Mouse (Mus musculus): ENCODE measurements around the gene Pald1.

Gene Pald1

DNA sequence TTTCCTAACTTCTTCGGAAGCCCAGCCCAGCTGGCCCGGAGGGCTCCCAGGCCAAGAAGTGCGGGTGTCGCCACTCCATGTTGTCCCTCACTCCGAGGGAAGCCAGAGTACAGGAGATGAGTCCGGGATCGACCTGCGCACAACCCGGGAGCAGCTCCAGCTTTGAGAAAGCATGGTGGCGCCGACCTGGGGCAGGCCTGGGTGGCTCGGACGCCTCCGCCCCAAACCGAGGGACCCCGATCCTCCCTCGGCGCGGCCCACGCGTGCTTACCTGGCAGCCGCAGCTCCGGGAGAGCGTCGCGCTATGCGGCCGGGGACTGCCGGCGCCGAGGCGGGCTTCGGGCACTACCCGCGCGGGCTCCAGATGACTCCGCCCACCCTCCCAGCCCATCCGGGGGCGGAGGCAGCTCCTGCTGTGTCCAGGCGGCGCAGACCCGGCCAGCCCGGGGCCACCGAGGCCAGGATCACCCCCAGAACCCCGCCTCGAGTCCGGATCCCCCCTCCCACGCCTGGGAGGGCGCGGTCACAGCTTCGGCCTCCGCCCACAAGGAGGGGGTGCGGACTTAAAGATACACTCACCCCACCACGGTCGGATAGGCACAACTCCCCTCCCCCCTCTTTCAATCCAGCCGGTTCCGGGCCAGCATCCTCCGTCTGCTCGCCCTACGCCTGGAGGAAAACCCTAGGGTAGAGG is at the start of gene Pald1:
Pald1 (minus strand) TSS at position 510 of the 694 bp plus-strand sequence.
- DNase-seq = peak; percentile 84

DNA sequence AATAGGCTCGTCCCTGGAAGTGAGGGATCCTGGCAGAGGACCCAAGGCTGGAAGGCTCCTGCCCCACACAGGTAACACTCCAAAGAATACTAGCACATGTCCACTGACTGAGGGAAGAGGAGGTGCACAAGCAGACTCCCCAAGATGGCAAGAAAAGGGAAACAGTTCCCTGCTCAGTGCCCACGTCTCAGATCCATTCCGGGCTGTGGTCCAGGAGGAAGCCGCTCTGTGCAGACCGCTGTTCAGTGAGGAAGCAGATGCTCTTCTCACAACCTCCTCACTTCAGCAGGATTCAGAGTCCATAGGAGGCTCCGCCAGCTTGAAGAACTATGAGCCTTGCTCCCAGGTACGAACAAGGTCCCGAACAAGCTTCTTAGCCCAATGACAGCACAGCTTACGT is 48.0 kb upstream of the Pald1 start:
- DNase-seq = peak; percentile 75

DNA sequence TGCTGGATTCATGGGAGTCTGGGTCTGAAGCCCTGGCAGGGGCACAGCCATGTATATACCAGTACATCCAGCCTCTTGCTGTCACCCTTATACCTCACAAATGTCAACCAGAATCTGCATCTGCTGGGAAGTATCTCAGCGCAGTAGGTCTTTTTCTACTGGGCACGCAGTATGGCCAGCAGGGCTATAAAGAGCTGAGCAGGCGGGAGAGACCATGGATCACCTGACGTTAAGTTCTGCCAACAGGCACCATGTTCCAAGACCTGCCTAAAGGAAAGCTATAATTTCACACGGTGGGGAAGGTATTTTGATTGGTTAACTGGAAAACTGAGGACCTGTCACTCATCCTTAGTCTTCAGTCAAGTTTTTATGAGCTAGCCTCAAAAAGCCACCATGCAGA is 45.7 kb upstream of the Pald1 start:
- DNase-seq = no peak

DNA sequence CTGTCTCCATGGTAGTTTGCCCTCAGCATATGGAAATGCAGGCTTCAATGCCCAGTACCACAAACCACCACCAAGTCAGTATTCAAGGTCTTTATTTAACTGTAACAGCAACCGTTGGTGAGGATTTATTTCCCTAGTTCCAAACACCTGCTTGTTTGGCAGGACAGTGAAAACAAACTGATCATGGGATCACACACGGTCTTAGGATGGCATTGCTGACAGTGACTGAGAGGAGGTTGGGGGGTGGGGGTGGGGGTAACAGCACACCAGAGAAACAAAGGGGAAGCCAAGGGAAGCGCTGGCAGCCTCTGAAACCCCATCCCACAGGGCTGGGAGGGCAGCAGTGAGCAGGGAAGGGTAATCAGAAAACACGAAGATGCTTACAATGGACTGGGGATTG is 45.1 kb upstream of the Pald1 start:
- DNase-seq = no peak

DNA sequence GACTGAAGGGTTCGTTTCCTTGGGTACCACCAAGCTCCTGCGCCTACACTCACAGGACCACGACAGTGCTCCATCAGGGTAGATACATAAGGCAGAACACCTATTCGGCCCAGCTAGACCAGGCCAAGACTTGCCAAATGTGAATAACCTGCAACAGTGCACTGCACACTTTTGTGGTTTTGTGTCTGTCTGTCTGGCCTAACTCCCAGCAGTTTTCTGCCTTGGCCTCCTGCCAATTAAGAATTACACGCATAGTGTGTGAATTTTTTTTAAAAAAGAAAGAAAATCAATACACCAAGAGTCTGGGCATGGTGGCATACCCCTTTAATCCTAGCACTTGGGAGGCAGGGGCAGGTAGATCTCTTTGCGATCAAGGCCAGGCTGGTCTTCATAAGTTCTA is 44.6 kb upstream of the Pald1 start:
- no peak for DNase-seq

DNA sequence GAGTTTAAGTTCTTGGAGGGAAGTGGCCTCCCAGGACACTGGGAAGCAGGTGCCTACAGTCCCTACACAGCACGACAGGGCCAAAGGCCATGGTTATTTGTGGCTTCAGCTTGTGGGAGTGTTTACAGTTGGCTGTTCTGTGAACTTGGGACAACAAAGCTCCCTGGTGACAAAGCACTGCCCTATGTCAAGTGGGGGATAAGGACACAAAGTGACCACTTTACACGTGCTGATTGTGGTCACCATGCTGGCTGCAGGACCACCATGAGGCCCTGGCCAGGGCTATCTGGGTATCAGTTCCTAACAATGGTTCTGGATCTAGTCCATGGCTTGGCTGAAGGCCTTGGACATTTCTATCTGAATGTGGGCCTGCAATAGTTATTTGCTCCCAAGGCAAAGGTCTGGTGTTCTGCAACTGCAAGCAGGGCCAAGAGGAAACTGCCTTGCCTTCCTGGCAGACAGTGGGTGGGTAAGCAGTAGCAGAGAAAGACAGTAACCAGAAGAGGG is 43.0 kb upstream of the Pald1 start:
- DNase-seq = no peak

DNA sequence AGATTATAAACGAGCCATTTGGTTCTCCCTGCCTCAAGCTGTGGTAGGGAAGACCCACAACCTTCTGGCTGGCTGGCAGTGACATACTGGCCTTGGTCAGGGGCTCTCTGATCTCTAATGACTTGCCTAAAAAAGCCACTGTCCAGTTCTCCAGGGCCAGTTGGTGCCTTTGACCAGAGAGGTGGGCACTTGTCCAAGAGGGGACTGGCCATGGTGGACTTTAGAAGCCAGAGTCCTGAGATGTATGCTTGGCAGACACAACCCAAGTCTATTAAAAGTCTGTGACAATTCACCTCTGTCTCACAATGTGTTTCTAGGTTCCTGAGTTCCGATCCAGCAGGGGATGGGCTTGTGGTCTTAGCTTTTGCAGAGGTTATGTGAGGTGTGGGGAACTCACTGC is 41.7 kb upstream of the Pald1 start:
- DNase-seq = no peak

DNA sequence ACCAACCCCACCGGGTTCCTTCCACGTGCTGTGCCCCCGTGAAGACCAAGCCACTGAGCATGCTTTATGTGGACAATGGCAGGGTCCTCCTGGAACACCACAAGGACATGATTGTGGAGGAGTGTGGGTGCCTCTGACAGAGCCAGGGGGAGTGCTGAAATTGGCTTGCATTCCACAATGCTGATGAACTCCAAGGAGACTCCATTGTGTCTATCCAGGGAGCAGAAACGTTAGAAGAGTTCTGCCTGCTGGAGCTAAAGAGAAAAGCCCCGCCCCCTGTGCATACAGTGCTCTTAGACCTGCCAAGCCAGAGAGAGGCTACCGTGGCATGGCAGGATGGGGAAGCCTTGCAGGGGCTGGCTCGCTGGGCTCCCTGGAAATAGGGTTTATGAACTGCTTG is 41.2 kb upstream of the Pald1 start:
- DNase-seq = no peak

DNA sequence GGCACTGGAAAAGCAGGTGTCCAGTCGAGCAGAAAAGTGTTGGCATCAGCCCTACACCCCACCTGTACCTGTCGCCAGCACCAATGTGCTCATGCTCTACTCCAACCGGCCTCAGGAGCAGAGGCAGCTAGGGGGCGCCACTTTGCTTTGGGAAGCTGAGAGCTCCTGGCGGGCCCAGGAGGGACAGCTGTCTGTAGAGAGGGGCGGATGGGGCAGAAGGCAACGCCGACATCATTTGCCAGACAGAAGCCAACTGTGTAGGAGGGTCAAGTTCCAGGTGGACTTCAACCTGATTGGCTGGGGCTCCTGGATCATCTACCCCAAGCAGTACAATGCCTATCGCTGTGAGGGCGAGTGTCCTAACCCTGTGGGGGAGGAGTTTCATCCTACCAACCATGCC is 40.0 kb upstream of the Pald1 start:
- no peak for DNase-seq

DNA sequence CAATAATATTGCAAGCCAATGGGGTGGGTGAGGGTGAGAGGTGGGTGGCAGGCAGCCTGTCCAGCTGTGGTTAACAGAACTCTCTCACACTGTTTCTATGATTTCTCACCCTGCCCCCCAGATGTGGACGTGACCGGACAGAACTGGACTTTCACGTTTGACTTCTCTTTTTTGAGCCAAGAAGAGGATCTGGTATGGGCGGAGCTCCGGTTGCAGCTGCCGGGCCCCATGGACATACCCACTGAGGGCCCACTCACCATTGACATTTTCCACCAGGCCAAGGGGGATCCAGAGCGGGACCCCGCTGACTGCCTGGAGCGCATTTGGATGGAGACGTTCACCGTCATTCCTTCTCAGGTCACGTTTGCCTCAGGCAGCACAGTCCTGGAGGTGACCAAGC is 39.5 kb upstream of the Pald1 start:
- DNase-seq = no peak

DNA sequence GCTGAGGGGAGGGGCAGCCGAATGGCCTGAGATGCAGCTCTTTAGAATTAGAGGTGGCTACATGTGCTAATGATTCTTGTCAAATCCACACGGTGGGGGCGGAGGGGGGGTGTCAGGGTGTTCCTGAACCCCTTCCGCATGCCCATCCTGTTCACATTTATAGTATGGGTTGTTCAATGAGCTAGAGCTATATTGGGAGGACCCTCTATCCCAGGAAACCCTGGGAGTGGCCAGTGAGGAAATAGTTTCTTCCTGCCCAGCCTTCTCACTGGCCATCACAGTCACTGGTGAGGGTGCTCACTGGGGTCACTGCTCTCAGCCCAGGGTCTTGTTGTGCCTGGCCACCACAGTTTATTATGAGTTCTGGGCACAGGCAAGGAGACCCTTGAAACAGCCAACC is 36.7 kb upstream of the Pald1 start:
- DNase-seq = no peak

DNA sequence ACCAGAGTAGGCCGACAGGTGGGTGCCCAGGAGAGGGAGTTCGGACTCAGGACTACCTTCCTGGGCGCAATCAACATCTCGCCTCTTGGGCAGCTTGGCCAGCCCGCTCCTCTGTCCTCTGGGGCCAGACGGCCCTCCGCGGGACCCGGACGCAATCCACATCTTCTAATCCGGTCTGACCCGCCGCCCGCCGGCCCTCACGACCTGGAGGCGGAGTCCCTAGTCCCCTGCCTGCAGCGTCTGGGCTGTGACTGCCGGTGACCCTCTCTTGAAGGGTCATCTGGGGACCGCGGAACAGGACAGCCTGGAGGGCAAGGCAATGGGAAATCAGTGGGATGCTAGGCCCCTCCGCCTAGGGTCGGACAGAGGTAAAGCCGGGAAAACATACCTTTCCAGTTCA is 35.8 kb upstream of the Pald1 start:
- no peak for DNase-seq

DNA sequence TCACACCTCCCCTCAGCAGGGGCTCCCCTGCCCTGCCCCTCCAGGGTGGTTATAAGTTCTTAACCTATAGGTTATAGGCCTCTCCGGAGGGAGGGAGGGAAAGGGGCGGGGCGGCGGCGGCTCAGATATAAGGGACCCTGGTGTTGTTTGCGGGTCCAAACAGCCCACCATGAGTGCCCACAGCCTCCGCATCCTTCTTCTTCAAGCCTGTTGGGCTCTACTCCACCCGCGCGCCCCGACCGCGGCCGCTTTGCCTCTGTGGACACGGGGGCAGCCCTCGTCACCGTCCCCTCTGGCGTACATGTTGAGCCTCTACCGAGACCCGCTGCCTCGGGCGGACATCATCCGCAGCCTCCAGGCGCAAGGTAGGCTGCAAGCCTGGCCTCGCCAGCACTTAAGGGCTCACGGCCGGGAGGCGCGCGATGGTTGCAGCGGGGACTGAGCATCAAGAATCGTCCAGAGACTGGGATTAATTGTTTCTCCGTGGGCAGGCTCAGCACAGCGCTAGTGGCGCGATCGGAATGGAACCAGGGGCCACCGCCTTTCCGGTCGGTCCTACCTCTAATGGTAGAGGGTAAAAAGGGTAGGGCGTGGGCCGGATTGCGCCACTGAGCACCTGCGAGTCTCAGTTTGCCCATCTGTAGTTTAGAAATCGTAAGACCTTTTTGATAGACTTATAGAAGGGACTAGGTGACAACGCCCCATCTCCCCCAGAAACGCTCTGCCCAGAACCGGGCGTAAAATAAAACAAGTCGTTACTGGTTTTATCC is 35.0 kb upstream of the Pald1 start:
- no peak for DNase-seq

DNA sequence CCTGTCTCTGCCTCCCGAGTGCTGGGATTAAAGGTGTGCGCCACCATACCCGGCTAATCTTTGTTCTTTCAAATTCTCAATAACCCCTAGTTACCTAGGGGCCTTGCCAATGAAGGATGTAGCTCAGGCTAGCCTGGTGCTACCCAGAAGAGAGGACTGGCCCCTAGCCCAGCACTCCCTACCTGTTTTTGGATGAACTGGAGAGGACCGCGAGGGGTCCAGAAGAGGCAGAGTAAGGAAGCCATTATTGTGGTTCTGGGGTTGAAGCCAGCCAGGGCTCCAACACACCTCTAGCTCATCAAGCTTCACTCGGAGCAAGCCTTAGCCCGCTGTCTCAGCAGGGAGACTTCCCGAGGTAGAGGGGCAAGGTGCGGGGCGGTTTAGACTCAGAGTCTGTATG is 34.3 kb upstream of the Pald1 start, which contains the start of gene Nodal:
Nodal (plus strand) TSS at position 301 of the 400 bp plus-strand sequence.
- DNase-seq = no peak

DNA sequence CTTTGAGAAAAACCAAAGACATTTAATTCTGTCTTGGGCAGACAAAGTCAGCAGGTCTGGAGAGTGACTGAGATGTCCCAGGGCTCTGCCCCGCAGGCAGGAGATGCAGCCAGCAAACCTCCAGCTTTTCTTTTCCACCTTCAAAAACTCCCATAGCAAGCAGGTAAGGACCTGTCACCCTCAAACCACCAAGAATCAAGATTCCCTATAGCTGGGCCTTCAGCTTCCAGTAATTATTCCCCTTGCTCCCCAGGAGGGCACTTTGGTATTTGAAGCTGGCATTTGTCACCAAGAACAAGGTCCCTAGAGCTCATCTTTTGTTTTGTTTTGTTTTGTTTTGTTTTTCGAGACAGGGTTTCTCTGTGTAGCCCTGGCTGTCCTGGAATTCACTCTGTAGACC is 33.7 kb upstream of the Pald1 start:
- no peak for DNase-seq

DNA sequence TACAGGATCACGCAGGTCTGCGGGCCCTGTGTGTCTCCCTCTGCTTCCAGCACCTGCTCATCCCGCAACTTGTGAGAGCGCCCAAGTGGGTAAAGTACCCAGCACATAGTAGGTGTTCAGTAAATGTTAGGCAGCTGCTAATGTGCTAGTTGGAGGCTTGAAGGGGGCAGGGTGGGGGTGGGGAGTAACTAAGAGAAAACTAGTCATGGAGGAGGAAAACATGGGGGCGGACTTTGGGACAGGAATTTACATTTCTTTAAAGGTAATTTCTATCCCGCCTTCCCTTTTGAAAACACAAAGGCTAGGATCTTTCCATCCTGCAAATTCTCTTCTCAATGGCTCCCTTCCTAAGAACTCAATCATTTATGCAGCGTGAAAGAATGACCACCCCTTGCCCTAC is 33.2 kb upstream of the Pald1 start:
- no peak for DNase-seq

DNA sequence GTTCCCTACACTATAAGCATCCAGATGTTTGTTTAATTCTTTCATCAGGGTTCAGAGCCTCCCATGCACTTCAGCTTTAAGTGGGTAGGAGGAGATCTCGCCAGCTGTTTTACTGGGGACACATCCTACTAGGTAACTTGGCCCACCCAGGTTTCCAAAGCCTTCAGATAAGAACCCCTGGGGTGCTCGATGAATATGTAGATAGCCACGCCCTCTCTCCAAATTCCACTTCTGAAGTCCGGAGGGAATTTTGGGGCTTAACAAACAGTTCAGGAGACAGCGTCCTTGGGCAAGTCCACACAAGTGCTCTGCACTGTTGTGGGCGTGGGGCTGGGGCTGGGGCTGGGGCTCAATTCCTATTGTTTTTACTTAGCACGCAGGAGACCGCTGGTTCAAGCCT is 32.6 kb upstream of the Pald1 start:
- no peak for DNase-seq

DNA sequence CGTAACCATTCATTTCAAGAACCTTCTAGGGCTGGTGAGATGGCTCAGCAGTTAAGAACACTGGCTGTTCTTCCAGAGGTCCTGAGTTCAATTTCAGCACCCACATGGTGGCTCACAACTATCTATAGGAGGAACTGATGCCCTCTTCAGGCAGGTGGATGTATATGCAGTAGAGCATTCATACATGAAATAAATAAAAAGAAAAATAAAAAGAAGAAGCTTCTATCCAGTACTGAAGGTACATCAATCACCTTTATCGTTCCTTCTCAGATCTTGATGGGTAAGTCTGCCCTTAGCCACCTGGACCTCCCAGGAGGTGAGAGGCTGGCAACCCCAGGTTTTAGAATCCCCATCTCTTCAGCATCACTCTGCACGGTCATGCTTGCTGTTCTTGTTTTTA is 31.9 kb upstream of the Pald1 start:
- DNase-seq = no peak

DNA sequence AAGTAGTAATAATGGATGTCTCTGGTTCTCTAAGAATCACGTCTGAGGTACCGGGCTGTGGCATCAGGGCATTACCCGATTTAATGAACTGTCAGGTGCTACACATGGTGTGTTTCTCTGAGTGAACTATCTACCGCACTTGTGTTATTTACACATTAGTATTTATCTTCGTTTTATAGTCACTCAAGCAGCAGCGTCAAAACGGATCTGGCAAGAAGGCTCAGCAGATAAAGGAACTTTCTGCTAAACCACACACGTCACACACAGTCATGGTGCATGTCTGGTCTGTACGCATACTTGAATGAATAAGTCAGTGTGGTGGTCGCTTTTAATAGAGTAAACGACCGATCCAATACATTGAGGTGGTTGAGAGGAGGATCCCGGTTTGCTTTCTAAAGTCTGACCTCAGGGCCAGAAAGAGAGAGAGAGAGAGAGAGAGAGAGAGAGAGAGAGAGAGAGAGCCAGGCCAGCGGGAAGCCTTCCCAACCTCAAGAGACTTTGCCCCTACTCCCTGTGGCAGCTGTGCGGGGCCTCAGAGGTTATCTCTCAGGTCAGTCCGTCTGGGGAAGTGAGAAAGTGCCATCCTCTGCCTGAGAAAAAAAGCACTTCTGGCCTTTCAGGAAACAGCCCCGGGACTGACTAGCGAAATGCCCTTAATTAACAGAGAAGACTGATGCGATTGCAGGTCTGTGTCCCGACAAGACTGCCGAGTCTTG is 29.7 kb upstream of the Pald1 start:
- no peak for DNase-seq

DNA sequence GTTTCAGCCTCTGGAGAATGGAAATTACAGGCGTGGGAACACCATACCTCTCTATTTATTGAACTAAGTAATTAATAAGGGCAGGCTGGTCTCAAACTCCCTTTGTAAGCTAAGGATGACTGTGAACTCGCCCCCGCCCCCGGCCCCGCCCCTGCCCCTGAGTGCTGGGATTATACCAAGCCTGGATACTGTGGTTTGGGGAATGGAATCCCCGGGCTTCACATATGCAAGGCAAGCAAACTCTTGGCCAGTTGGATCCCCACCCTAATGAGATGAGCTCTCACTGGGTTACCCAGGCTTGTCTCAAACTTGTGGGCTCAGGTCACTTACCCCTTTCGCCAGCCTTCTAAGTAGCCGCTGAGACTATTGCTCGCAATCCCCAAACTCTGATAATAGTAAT is 26.9 kb upstream of the Pald1 start:
- no peak for DNase-seq

DNA sequence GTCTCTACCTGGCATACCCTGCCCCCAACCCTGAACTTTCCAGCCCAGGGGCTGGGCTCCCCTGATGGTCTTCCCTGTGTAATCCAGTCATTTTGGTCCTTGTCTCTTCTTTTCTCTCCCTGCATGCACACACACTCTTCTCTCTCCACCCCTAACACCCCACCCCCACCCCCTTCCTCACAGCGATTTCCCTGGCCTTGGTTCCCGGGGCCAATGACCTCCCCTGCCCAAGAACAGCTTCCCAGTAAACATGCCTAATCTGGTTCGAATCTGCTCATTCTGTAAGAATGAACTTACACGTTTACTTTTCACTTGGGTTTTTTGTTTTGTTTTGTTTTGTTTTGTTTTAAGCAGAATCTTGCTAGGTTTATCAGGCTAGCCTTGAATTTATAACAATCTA is 26.4 kb upstream of the Pald1 start:
- no peak for DNase-seq

DNA sequence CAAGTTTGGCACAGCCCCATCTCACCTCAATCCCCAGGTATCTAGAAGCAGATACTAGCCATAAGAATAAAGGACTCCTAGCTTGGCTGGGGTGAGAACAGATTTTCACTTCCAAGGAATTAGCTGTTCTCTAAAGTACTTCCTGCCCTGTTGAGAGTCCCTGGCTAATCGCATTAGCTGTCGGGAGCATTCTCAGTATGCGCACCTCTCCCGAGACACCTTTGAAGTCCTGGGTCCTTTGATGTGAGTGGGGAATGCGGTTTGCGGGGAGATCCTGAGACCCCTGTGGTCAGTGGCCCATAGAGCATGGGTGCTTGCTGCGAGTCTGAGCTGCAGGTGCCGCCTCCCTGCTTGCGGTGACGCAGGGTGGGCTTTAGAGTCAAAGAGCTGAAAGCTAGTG is 22.6 kb upstream of the Pald1 start:
- DNase-seq = no peak

DNA sequence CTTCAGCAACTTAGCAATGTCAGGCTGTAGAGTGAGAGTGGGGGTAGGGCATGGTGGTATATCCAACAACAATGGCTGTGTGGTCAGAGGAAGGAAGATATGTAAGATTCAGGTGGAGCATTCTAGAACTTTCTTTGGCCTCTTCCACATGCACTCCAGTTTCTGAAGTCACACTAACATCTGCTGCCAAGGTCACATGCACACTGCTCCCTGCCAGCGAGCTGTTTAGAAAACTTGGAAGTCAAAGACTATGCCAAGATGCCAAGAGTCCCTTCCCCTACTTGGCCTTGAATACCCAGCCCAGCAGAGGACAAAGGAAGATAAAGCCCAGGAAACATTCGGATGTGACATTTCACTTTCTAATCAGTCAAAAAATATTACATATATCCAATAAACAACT is 19.6 kb upstream of the Pald1 start:
- DNase-seq = no peak

DNA sequence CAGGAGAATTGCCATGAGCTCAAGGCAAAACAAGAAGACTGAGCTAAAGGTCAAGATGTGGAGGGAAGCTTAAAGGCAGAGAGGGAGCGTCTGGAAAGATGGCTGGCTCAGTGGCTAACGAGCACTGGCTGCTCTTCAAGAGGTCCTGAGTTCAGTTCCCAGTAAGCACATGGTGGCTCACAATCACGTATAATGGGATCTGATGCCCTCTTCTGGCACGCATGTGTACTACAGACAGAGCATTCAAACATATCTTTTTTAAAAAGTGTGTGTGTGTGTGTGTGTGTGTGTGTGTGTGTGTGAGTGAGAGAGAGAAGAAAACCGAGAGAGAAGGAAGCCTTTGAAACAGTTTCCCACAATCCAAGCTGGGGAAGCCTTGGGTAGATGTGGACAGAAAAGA is 19.1 kb upstream of the Pald1 start:
- no peak for DNase-seq

Measured in layer of hippocampus, adult 9-11 months (tissue).